Mouse (Mus musculus) ES-E14 (cell line): ENCODE results near the gene Btbd16.

Source experiments
- CHD2 ChIP-seq: IDR thresholded peaks from 2 replicates; pipeline ENCODE4 v1.6.1; 2014; ENCODE audit warnings: mild to moderate bottlenecking, low read depth, low read length, inconsistent platforms
- ZC3H11A ChIP-seq: IDR thresholded peaks from 2 replicates; pipeline ENCODE4 v1.6.1; 2012; ENCODE audit warnings: low read depth, mild to moderate bottlenecking, inconsistent platforms, low read length, borderline replicate concordance
- ZNF384 ChIP-seq: IDR thresholded peaks from 2 replicates; pipeline ENCODE4 v1.6.1; 2012; ENCODE audit warnings: low read depth, low read length, inconsistent platforms

DNA sequence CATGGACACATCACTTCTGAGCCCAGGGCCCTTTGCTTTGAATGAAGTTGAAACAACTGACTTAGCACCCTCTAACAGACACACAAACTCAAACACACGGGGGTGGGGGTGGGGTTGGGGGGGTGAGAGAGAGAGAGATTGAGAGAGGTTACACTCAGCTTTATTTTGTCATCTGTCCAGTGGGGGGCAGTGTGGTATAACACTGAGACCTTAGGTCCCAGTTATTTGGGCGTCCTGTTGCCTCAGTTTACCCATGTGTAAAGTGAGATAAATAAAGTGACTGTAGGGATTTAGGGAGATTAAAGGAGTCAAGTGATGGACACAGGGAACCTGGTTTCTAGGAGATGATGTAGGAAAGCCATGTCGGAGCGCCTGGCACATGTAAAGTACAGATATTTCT lies 32.8 kb upstream of the Btbd16 start:
- no peak for TF ChIP-seq ZNF384
- no peak for TF ChIP-seq ZC3H11A
- TF ChIP-seq CHD2: no peak
